Mouse (Mus musculus) A20 (cell line): ENCODE data around the gene Gli1.
A peak's percentile ranks its signal among the peaks of the same experiment; 100 is the strongest.

Experiments
- DNase-seq: peaks from one replicate; pipeline ENCODE4 v3.0.0-alpha.2; 2011; ENCODE audit warnings: low read depth, low spot score

The Gli1 gene

GRCm38 (mm10) chr10:127291881-127292638 is 49.7 kb downstream of the Gli1 start:
- DNase-seq = peak; percentile 53

- DNase-seq = no peak
These were observed 50.6 kb downstream of the Gli1 start for GRCm38 (mm10) chr10:127290930-127291880.

GRCm38 (mm10) chr10:127290307-127290929 is 51.4 kb downstream of the Gli1 start:
- DNase-seq = peak; percentile 100

DNA sequence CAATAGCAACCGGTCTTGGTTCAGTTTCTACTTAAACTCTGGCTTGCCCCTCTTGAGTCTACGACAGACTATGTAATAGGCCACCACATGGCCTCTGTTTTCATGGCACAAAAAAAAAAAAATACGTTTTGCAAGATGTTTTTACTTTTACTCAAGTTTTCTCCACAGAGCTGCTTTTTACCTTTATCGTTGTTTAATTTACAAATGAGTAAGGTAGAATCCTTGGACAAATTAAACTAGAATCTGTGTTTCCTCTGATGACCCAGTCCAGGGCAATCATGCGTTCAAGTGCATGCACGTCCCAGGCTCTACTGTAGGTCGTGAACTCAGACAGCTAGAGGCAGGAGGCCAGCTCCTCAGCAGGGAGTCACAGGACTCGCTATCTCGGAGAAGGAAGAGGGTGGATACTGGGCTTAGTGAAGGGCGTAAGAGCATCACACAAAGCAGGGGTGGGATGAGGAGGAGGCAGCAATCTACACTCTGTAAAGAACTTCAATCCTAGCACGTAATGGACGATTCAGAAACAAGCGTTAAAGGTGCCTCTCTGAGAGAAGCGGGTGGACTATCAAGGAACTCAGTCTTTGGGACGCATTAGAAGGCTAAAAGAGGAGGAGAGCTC is 52.1 kb downstream of the Gli1 start:
- DNase-seq = peak; percentile 79

DNA sequence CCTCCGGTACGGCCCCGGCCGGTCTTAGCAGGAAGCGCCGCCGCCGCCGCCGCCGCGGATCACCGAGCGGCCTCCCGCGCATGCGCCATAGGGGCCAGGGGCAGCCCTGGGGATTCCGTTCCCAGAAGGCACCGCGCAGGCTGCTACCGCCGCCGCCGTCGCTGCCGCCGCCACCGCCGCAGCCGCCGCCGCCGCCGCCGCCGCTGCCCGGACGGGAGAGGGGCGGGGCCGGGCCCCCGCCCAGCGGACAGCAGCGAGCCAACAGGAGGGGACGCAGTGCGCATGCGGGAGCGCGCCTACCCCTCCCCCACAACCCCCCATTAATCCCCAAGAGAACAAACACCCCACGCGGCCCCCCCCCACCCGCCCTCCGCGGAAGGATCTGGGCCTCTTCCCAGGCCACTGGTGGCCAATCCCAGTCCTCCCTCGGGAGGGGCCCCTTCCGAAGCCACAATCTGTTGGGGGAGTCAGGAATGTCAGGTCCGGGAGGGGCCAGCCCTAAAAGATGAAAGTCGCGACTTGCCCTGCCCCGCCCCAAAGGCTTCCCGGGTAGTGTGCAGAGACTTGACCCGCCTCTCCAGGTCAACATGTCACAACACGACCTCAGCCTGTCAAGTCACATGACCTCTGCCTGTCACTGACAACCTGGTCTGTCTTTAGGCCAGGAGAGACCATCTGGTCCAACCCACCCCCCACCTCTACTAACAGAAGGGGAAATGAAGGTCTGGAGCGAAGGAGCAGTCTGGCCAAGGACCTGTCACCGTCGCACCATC is 52.8 kb downstream of the Gli1 start, which contains the start of gene Mbd6:
TSS of gene Mbd6 (minus strand) at position 219 of the 773 bp plus-strand sequence.
- peak; percentile 97 for DNase-seq

- DNase-seq = no peak
These were observed 53.4 kb downstream of the Gli1 start for GRCm38 (mm10) chr10:127288328-127288799.

- DNase-seq = no peak
These were observed 53.9 kb downstream of the Gli1 start for GRCm38 (mm10) chr10:127287936-127288293.

DNA sequence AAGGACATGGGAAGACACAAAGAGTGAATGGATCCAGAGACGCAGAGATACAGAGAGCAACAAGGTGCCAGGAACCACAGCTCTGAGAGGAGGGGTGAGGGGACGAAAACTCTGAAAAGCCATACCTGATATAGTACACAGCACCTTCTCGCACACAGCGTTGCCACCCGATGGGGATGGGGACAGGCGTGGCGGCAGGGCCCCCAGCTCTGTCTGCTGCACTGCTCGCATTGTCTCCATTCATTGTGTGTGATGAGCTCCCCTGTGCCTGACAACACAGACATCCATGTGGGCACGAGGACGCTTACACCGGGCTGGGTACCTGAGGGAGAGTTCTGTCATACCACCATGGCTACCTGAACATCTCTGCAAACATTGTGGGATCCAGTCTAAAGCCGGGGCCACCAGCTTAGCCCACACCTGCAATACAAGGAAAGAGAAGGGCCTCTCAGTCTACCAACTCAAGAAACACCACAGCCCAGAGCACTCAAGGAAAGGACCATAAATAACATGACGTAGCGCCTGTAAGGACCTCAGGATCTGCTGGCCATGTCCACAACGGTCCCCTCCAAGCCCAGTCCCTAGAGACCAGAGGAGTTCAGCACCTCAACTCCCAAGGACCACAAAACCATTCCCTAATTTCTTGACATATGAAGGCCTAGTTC is 54.4 kb downstream of the Gli1 start:
- no peak for DNase-seq

DNA sequence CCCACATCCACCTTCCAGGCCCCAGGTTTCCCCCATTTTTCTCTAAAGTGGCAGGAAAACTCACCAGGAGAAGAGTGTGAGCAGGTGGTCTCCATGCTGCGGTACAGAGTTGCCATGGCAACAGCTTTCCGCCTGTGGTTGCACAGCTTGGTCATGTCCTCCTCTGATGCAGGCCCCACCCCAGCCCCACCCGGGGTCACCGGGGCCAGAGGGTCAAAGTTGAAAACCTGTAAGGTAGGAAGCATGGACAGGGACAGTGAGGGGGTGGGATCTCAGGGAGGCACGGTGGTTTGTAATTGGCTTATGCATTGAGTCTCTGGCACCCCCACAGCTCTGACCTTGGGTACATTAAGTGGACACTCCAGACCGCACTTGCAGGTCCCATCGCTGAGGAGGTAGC is 55.0 kb downstream of the Gli1 start:
- no peak for DNase-seq

DNA sequence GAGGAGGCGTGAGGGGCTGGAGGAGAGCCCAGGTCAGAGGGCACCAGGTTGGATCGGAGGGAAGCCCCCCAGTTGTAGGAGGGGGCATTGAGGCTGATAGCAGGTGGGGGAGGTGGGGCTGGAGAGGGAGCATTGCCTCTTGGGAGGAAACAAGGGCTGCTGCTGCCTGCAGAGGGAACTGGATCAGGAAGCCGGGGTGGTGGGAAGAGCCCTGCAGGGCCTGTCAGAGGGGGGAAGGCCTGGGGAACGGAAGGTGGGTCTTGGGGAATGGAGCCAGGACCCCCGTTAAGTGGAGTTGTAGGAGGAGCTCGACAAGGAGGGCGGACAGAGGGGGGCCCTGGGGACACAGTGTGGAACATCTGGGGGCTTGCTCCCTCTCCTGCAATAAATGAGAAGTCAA is 55.6 kb downstream of the Gli1 start:
- no peak for DNase-seq

- no peak for DNase-seq
These were observed 56.1 kb downstream of the Gli1 start for GRCm38 (mm10) chr10:127285644-127286043.

GRCm38 (mm10) chr10:127284724-127285500 is 56.9 kb downstream of the Gli1 start:
- no peak for DNase-seq

DNA sequence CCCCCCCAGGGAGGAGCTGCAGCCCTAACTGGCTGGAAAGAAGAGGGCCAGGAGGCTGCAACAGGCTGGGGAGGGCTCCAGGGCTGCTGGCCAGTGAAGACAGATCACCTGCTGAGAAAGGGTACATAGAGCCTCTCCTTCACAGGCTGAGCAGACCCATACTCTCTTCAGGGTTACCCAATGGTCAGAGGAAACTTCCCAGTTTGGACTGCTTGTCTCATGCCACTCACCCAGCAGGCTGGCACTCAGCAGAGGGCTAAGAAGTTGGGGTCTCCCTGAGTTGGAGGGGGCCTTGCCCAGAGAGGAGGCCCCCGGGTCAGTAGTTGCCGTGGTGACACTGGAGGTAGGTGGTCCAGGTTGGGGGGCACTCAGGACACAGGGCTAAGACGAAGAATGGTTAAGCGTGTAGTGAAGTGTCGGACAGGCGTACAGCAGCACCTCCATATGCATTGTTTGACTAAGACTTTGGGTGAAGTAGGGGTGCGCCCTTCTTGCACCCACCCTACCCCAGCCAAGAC is 57.6 kb downstream of the Gli1 start:
- DNase-seq = no peak

- DNase-seq = no peak
These were observed 59.1 kb downstream of the Gli1 start for GRCm38 (mm10) chr10:127282620-127283215.

DNA sequence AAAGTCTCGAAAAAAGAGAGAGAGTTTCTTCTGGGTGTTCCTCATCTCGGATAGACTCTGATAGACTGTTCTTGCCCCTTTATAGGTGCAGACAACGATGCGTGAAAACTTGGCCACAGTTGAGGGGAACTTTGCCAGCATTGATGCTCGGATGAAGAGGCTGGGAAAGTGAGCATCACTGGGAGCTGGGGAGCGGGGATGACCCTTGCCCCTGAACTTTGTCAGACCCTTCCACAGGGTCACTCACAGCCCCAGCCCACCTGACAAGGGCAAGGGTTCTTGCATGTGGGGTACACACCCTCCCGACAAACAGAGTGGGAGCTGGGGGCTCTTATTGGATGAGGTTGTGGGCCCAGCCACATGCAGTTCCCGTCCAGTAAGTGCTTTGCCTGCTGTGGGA is 60.5 kb downstream of the Gli1 start:
- DNase-seq = no peak
